Mouse (Mus musculus): ENCODE data around the gene Mfge8. TPM values are rescaled to one million over a fixed set of nuclear protein-coding genes. Genes with fewer than 3 reads are reported as not detected.

Gene Mfge8
- total RNA-seq (2014; rRNA removed; ENCODE audit: low replicate concordance) (272 and 285 TPM in 2 replicates), polyA plus RNA-seq (2015; fragmentation: Nextera tagmentation; extraction: Ambion mirVana) (244 and 250 TPM in 2 replicates)

DNA sequence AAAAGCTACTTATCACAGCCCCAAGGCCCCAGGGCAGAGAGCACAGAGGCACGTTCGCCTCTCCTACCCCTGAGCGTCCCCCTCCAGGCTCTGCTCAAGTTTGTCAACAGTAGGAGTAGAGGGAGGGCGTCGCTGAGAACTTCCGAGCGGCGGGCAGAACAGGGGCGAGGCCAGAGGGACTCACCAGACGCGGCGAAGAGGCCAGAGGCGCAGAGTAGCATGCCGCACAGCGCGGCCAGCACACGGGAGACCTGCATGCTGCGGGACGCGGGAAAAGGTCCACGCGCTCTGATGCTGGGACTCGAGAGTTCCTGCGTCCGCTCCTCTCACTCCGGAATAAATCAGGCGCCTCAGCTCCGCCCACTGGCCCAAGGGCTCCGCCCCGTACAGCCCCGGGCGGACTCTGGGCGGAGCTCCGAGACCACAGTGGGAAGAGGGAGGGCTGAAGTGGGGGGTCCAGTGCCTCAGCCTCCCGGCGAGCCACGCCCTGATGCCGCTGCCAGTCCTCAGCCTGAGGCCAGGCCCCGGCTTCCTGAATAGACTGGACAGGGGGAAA is at the start of gene Mfge8:
TSS of gene Mfge8 (minus strand) at position 350 of the 556 bp plus-strand sequence.
- peak within 1 kb of the TSS; percentile 88 for H3K9ac ChIP-seq (replicated peaks; ENCODE audit: low read depth, low read length)
- ATAC-seq (ENCODE audit: insufficient read depth, low read depth) (peak; percentile 97), DNase-seq (ENCODE audit: low spot score) (peak; percentile 96)
- WGBS, result 0% methylated on average over 39 of the region's 39 CpGs
- TF ChIP-seq EP300 (IDR thresholded peaks at IDR 0.05; ENCODE audit: low read depth), result no peak
- no peak for TF ChIP-seq CTCF (IDR thresholded peaks at IDR 0.05; ENCODE audit: low read depth)
- peaks cover 15% of the 10 kb centered on the region for H3K36me3 ChIP-seq (replicated peaks; ENCODE audit: control insufficient read depth, insufficient read depth, low read length)
- peak within 1 kb of the TSS; percentile 82 for H3K4me2 ChIP-seq (ENCODE audit: low read depth, low read length)
- H3K4me3 ChIP-seq (ENCODE audit: low read depth, low read length), result peak within 1 kb of the TSS; percentile 84
- peak within 1 kb of the TSS; percentile 90 for H3K27ac ChIP-seq (ENCODE audit: low read depth)
- H3K27me3 ChIP-seq (ENCODE audit: control insufficient read depth, insufficient read depth, low read length), result no peaks in the 10 kb centered on the region
- no peaks in the 10 kb centered on the region for H3K9me3 ChIP-seq (replicated peaks; ENCODE audit: control insufficient read depth, low read length)
- H3K4me1 ChIP-seq (ENCODE audit: control insufficient read depth, insufficient read depth), result peaks cover 24% of the 10 kb centered on the region

DNA sequence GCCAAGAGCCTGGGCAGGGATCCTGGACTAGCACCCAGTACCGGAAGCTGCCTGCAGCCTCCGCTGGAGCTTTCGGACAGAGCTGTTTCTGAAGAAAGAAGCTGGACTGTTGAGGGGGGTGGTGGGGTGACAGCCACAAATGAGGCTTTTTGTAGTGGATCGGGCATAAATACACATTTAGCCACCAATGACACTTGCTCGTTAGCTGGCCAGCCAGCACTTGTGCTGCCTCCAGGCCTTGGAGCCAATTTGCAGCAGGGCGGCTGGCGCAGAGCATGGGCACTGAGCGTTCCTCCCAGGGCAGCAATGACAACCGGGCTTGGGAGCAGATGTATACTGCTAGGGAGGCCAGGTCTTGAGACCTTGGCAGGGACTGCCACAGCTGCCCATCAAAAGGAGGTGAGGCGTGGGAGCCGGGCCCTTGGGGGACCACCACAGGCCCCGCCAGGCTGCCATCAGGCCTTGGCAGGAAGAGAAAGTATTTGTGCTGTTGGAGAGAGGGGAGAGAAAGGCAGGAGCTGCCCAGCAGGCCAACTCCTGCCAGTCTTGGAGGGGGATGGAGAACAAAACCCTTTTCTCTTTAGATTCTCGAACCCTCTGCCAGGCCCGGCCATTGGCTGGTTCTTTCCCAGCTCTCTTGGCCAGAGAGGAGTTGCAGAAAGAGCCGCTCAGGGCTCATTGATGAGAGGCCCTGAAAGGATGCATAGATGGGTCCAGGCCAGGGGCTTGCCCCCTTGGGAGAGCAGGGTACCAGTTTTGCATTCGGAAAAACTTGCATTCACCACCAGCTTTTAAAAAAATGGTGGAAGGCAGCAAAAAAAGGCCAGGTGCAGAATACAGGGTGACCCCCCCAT is 45.9 kb upstream of the Mfge8 start:
- Histone ChIP-seq H3K4me1 (ENCODE audit: control insufficient read depth, insufficient read depth) (no peaks in the 10 kb centered on the region), H3K9me3 (replicated peaks; ENCODE audit: control insufficient read depth, low read length) (no peaks in the 10 kb centered on the region), H3K36me3 (replicated peaks; ENCODE audit: control insufficient read depth, insufficient read depth, low read length) (no peaks in the 10 kb centered on the region), H3K27ac (ENCODE audit: low read depth) (no peak overlapping the region), H3K9ac (replicated peaks; ENCODE audit: low read depth, low read length) (no peak overlapping the region), H3K4me3 (ENCODE audit: low read depth, low read length) (no peak overlapping the region), H3K4me2 (ENCODE audit: low read depth, low read length) (no peak overlapping the region), H3K27me3 (ENCODE audit: control insufficient read depth, insufficient read depth, low read length) (no peaks in the 10 kb centered on the region)
- WGBS, result 84% methylated on average over 16 of the region's 16 CpGs
- TF ChIP-seq CTCF (IDR thresholded peaks at IDR 0.05; ENCODE audit: low read depth), result no peak
- ATAC-seq (ENCODE audit: insufficient read depth, low read depth), result no peak
- DNase-seq (ENCODE audit: low spot score), result no peak

DNA sequence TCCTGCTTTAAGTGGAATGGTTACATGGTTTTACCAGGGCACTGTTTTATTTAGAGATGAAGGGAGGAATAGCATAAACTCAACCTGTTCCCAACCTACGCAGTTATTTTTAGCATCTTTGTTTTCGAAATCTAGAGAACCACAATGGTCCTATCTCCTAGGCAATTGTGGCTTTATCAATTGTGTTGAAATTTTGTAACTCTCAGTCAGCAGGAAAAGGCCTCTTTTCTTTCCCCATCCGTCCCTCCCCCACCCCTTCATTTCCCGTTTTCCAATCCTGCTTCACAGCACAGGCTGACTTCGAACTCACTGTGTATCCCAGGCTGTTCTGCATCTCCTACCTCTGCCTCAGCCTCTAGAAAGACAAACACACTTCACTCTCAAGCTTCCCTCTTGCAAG is 45.1 kb upstream of the Mfge8 start:
- no peaks in the 10 kb centered on the region for H3K27me3 ChIP-seq (ENCODE audit: control insufficient read depth, insufficient read depth, low read length)
- ATAC-seq (ENCODE audit: insufficient read depth, low read depth) (no peak), DNase-seq (ENCODE audit: low spot score) (no peak)
- H3K4me3 ChIP-seq (ENCODE audit: low read depth, low read length), result no peak overlapping the region
- WGBS, result 37% methylated on average over 5 of the region's 5 CpGs
- no peak overlapping the region for H3K4me2 ChIP-seq (ENCODE audit: low read depth, low read length)
- H3K36me3 ChIP-seq (replicated peaks; ENCODE audit: control insufficient read depth, insufficient read depth, low read length), result no peaks in the 10 kb centered on the region
- no peak for TF ChIP-seq CTCF (IDR thresholded peaks at IDR 0.05; ENCODE audit: low read depth)
- no peak for TF ChIP-seq EP300 (IDR thresholded peaks at IDR 0.05; ENCODE audit: low read depth)
- no peak overlapping the region for H3K9ac ChIP-seq (replicated peaks; ENCODE audit: low read depth, low read length)
- H3K4me1 ChIP-seq (ENCODE audit: control insufficient read depth, insufficient read depth), result no peaks in the 10 kb centered on the region
- H3K27ac ChIP-seq (ENCODE audit: low read depth), result no peak overlapping the region
- H3K9me3 ChIP-seq (replicated peaks; ENCODE audit: control insufficient read depth, low read length), result no peaks in the 10 kb centered on the region

DNA sequence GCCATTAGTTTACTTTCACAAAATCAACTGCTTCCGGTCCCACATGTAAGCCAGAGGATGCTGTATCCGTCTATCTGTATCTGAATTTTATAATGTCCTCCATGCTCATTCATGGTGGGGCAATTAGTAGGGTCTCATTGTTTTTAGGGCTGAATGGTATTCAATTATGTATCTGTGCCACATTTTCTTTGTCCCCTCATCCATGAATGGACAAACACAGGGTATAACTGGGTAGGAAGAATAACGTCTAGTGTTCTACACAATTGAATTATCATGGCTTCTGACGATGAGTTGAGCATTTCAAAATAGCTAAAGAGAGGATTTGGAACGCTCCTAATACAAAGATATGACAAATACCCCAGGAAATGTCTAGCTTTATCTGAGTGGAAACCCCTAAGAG is 42.6 kb upstream of the Mfge8 start:
- H3K9ac ChIP-seq (replicated peaks; ENCODE audit: low read depth, low read length), result no peak overlapping the region
- DNase-seq (ENCODE audit: low spot score) (no peak), ATAC-seq (ENCODE audit: insufficient read depth, low read depth) (no peak)
- peak overlapping the region; percentile 23; the same call in 1 of the 2 replicates for H3K27ac ChIP-seq (ENCODE audit: low read depth)
- no peak for TF ChIP-seq EP300 (IDR thresholded peaks at IDR 0.05; ENCODE audit: low read depth)
- TF ChIP-seq CTCF (IDR thresholded peaks at IDR 0.05; ENCODE audit: low read depth), result no peak
- H3K27me3 ChIP-seq (ENCODE audit: control insufficient read depth, insufficient read depth, low read length), result no peaks in the 10 kb centered on the region
- WGBS, result 57% methylated on average over 5 of the region's 5 CpGs
- no peaks in the 10 kb centered on the region for H3K4me1 ChIP-seq (ENCODE audit: control insufficient read depth, insufficient read depth)
- no peaks in the 10 kb centered on the region for H3K9me3 ChIP-seq (replicated peaks; ENCODE audit: control insufficient read depth, low read length)
- no peaks in the 10 kb centered on the region for H3K36me3 ChIP-seq (replicated peaks; ENCODE audit: control insufficient read depth, insufficient read depth, low read length)
- H3K4me2 ChIP-seq (ENCODE audit: low read depth, low read length), result no peak overlapping the region
- H3K4me3 ChIP-seq (ENCODE audit: low read depth, low read length), result no peak overlapping the region

DNA sequence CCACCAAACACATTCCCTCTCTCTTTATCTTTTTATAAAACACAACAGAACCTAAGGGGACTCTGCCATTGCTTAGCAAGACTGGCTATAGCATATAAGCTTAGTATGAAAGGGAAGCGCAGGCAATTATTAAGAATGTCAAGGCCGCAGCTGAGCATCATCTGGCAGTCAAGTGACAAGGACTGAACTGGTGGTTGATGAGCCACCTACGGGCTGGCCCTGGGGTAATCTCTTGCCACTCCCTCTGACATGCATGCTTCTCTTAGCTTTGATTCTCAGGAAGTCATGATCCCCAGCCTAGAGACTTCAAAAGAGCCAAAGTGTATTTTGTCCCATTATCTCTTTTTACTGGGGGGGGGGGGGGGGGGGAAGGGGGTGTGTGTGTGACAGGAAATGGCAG is 41.7 kb upstream of the Mfge8 start:
- Histone ChIP-seq H3K27me3 (ENCODE audit: control insufficient read depth, insufficient read depth, low read length) (no peaks in the 10 kb centered on the region), H3K9me3 (replicated peaks; ENCODE audit: control insufficient read depth, low read length) (no peaks in the 10 kb centered on the region), H3K4me3 (ENCODE audit: low read depth, low read length) (no peak overlapping the region), H3K4me2 (ENCODE audit: low read depth, low read length) (no peak overlapping the region), H3K9ac (replicated peaks; ENCODE audit: low read depth, low read length) (no peak overlapping the region), H3K4me1 (ENCODE audit: control insufficient read depth, insufficient read depth) (no peaks in the 10 kb centered on the region), H3K36me3 (replicated peaks; ENCODE audit: control insufficient read depth, insufficient read depth, low read length) (no peaks in the 10 kb centered on the region), H3K27ac (ENCODE audit: low read depth) (no peak overlapping the region)
- ATAC-seq (ENCODE audit: insufficient read depth, low read depth) (no peak), DNase-seq (ENCODE audit: low spot score) (no peak)
- TF ChIP-seq CTCF (IDR thresholded peaks at IDR 0.05; ENCODE audit: low read depth), result no peak
- TF ChIP-seq EP300 (IDR thresholded peaks at IDR 0.05; ENCODE audit: low read depth), result no peak
- WGBS, result 29% methylated on average over 3 of the region's 3 CpGs

Data from heart, postnatal 0 days (tissue).